Mouse (Mus musculus) cerebellum, adult 2 months (tissue): ENCODE results near the gene Trpm6. TPM values are rescaled to one million over a fixed set of nuclear protein-coding genes. Genes with fewer than 3 reads are reported as not detected.

Experiments
- DNase-seq, 2 experiments: peaks; one replicate each; pipeline ENCODE4 v3.0.0; 2021
- H3K27ac ChIP-seq: fragments of 200-500 bp; 2 replicates; pipeline ENCODE4 v1.5.1; 2012; ENCODE audit warnings: low read length, control low read depth, inconsistent platforms; ENCODE audit not compliant: insufficient read depth
- H3K27me3 ChIP-seq: fragments of 200-500 bp; 2 replicates; pipeline ENCODE4 v1.6.1; 2012; ENCODE audit warnings: inconsistent platforms, mild to moderate bottlenecking, low read length, moderate library complexity; ENCODE audit not compliant: control insufficient read depth, insufficient read depth
- H3K4me1 ChIP-seq: fragments of 200-500 bp; 2 replicates; pipeline ENCODE4 v1.6.1; 2011; ENCODE audit warnings: low read length; ENCODE audit not compliant: control insufficient read depth, insufficient read depth
- H3K4me3 ChIP-seq: fragments of 200-500 bp; replicated peaks from 2 replicates; pipeline ENCODE3; 2011; ENCODE audit warnings: mild to moderate bottlenecking, low read depth, low read length, control low read depth; ENCODE audit not compliant: insufficient read depth
- CTCF ChIP-seq: fragments of 200-500 bp; IDR thresholded peaks from 2 replicates; pipeline ENCODE4 v1.5.1; 2011; ENCODE audit warnings: low read depth, mild to moderate bottlenecking, control low read depth, low read length, moderate library complexity, borderline replicate concordance; ENCODE audit not compliant: insufficient read depth
- POLR2A ChIP-seq: fragments of 200-500 bp; IDR thresholded peaks from 2 replicates; pipeline ENCODE4 v1.6.1; 2011; ENCODE audit warnings: low read length, control low read depth, borderline replicate concordance; ENCODE audit not compliant: insufficient read depth
- WGBS: fragments of 180-500 bp; shearing (Covaris S2); methylation state at CpG from one replicate; pipeline ENCODE4 v1.1.7; 2018; 5-methylcytosine and 5-hydroxymethylcytosine counted together
- polyA plus RNA-seq: library from polyadenylated mRNA; depleted of rRNA; stranded (reverse); fragments of >200 nt; gene quantifications from 2 replicates; pipeline ENCODE4 v1.2.3, GENCODE M21; 2012

Gene Trpm6
- polyA plus RNA-seq, 1 experiment: 0.34 TPM

DNA sequence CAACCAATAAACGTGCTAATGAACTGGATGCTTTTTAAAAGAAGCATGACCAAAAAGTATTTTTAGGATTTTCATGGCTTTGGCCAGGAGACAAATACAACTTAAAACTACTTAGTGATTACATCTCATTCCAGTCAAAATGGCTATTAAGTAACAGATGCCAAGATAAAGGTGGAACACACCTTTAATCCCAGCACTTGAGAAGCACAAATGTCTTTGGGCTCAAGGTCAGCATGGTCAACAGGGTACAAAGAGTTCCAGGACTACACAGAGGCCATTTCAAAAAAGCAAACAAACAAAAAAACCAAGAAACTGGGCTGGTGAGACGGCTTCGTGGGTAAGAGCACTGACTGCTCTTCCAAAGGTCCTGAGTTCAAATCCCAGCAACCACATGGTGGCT lies 29.4 kb upstream of the Trpm6 start:
- Histone ChIP-seq H3K4me3 (no peak overlapping the region), H3K4me1 (no peaks in the 10 kb centered on the region), H3K27me3 (no peaks in the 10 kb centered on the region), H3K27ac (no peak overlapping the region)
- WGBS: 90% methylated on average over 3 of the region's 3 CpGs
- DNase-seq: no peak
- no peak for TF ChIP-seq POLR2A
- no peak for TF ChIP-seq CTCF

DNA sequence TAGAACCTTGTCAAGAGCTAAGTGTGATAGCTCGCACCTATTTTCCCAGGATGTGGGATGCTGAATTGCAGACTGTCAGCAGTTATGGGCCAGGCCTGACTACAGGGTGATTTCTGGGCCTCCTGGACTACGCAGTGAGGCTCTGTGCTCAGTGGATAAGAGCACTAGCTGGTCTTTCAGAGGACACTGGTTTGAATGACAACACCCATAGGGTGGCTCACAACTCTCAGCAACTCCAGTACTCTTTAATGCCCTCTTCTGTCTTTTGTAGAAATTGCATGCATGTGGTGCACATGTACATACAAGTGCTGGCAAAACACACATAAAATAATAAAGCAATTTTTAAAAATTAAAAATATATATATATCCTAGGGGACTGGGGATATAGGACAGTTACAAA lies 24.6 kb upstream of the Trpm6 start:
- DNase-seq: no peak
- WGBS: 93% methylated on average over 2 of the region's 2 CpGs
- no peak for TF ChIP-seq POLR2A
- H3K4me3 ChIP-seq: no peak overlapping the region
- H3K27me3 ChIP-seq: no peaks in the 10 kb centered on the region
- no peak overlapping the region for H3K27ac ChIP-seq
- H3K4me1 ChIP-seq: no peaks in the 10 kb centered on the region

DNA sequence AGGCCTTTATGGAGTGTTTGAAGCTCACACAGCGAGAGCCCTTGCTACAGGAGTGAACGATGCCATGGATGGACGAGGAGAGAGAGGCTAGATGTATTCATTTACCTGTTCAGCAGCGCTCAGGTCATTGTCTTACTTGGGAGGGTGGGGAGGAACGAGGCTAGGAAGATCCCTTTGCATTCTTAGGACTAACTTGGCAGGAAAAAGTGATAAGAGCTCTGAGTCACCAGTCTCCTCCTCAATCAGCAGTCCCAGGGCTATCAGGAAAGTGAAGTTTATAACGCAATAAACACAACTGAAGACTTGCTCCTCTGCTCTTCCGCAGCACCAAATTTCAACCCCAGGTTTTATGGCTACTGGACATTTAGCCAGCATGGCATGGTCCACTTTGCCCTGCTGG lies 19.5 kb upstream of the Trpm6 start:
- Histone ChIP-seq H3K27ac (no peak overlapping the region), H3K27me3 (no peaks in the 10 kb centered on the region)
- WGBS: 83% methylated on average over 7 of the region's 7 CpGs

DNA sequence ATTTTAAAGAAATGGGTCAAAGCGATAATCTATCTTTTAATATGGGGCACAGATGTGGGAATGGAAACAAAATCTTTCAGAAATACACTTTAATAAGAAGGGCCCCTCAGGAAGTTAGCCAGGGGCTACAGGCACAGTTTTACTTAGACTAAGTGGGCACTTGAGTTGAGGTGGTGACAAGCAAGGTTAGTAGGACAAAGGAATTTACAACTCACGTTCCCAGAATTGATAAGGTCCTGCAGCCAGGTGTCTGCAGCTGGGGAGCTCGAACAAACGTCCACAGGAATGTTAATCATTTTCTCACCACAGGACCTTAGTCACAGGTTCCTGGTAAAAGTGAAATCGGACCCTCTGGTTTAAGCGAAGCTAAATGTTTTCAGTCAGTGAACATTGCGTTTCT lies 18.7 kb upstream of the Trpm6 start:
- TF ChIP-seq POLR2A (no peak), CTCF (no peak)
- no peak overlapping the region for H3K4me3 ChIP-seq
- no peak for DNase-seq

More for the DNA sequence above, 19.5 kb upstream of the Trpm6 start:
- TF ChIP-seq POLR2A (no peak), CTCF (no peak)
- Histone ChIP-seq H3K4me1 (no peaks in the 10 kb centered on the region), H3K4me3 (no peak overlapping the region)
- DNase-seq: no peak

DNA sequence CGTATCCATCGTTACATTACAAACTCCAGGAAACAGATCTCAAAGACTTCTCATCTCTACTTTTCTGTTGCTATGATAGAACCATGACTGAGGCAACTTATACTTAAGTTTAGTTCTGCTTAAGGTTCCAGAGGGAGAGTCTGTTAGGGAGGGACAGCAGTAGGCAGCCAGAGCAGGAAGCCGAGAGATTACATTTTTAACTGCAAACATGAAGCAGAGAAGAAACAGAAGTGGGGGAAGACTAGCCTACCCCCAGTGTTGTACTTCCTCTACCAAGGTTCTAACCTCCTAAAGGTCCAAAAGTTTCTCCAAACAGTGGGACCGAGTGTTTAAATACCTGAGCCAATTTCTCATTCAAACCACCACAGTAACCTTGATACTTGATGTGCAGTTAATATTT lies 13.9 kb upstream of the Trpm6 start:
- H3K27me3 ChIP-seq: no peaks in the 10 kb centered on the region
- no peak for DNase-seq
- 95% methylated on average over 4 of the region's 4 CpGs for WGBS
- H3K27ac ChIP-seq: no peak overlapping the region
- no peaks in the 10 kb centered on the region for H3K4me1 ChIP-seq
- no peak for TF ChIP-seq POLR2A
- TF ChIP-seq CTCF: no peak
- H3K4me3 ChIP-seq: no peak overlapping the region

More for the DNA sequence above, 18.7 kb upstream of the Trpm6 start:
- 71% methylated on average over 7 of the region's 7 CpGs for WGBS
- no peak overlapping the region for H3K27ac ChIP-seq
- no peaks in the 10 kb centered on the region for H3K27me3 ChIP-seq
- no peaks in the 10 kb centered on the region for H3K4me1 ChIP-seq

DNA sequence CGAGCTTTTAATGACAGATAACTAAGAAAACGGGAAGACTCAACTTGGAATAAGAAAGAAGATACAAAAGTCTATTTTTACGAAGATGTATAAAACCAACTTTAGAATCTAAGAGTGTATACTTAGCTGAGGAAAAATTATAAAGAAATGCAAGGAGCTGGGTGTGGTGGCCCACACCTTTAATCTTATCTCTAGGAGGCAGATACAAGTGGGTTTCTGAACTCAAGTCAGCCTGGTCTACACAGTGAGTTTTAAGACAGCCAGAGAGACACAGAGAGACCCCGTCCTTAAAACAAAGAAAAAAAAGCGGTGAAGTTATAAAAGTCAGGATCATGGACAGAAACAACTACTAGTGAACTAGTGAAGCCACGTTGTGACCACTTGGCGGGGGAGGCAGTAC lies 10.6 kb upstream of the Trpm6 start:
- Histone ChIP-seq H3K4me3 (no peak overlapping the region), H3K27me3 (no peaks in the 10 kb centered on the region)
- WGBS: 84% methylated on average over 7 of the region's 7 CpGs

DNA sequence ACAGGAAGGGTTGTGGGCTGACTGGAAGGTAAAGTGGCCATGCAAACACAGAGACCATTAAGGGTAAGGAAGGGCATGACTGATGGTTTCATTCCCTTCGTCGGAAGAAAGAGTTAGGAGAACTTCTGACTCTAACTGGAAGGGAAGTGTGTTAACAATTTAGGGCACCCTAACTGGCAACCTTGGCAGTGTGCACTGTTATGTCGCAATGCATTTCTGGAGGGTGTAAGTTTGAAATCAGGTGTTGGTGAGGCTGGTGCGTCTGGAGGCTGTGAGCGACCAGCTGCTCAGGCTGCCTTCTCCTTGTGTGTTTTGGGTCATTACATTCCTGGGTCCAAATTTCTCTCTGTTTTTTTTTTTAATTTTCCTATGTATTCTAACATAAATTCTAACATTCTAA lies 5.8 kb upstream of the Trpm6 start:
- Histone ChIP-seq H3K27me3 (no peaks in the 10 kb centered on the region), H3K4me3 (no peak overlapping the region), H3K4me1 (no peaks in the 10 kb centered on the region), H3K27ac (no peak overlapping the region)
- TF ChIP-seq POLR2A: no peak
- no peak for TF ChIP-seq CTCF
- DNase-seq: no peak
- WGBS: 88% methylated on average over 5 of the region's 5 CpGs

More for the DNA sequence above, 10.6 kb upstream of the Trpm6 start:
- Histone ChIP-seq H3K27ac (no peak overlapping the region), H3K4me1 (no peaks in the 10 kb centered on the region)
- no peak for TF ChIP-seq CTCF
- TF ChIP-seq POLR2A: no peak
- no peak for DNase-seq

DNA sequence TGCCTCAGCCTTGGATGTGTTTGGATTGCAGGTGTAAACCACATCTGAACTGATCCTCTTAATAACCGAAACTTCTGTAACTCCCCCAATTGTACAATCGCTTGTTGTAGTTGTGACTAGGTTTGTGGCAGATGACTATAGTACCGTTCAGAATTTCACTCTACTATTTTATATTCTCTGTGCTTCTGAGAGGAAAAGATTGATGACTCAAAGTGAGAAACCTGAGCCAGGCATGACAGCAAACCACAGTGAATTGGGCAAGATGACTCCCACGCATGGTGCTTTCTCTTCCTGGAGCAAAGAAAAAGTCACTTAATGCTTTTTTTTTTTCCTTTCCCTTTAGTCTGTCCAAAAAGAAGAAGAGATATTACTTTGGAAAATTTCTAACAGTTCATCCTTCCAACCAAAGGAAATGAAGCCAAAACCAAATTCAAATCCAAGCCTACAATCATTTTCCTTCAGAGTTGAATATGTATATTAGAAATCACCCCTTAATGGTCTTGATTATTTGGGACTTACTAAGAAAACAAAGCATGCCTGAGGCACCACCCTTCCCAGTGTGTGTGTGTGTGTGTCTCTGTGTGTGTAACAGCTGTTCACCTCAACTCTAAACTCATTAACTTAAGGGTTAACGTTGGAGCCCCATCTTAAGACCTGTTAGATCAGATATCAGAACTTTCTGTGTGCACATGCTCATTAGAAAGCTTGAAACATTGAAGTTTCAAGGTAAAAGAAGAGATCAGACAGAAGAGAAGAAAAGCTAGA lies 3.0 kb upstream of the Trpm6 start:
- TF ChIP-seq CTCF (no peak), POLR2A (no peak)
- H3K27ac ChIP-seq: no peak overlapping the region
- WGBS: 92% methylated on average over 5 of the region's 5 CpGs
- no peaks in the 10 kb centered on the region for H3K27me3 ChIP-seq
- no peak for DNase-seq
- H3K4me1 ChIP-seq: no peaks in the 10 kb centered on the region; the same call in 1 of the 2 replicates
- no peak overlapping the region for H3K4me3 ChIP-seq

DNA sequence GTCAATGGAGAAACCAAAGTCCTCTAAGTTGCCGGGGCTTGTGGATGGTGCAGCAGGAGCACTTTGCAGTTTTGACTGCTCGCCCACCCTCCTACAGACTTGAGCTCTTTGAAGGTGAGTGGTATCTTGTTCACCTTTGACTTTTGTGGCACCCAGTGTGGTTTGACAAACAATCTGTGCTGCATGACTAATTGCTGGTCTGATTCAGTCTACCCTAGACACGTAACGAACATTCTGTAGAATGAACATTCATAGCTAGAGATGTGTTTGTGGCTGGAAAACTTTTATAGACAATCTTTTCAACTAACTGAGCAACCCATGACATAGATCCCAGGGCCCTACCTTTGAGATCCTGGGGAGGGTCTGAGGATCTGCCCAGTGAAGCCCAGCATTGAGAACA lies 2.4 kb upstream of the Trpm6 start:
- DNase-seq: no peak
- Histone ChIP-seq H3K27ac (no peak overlapping the region), H3K4me1 (no peaks in the 10 kb centered on the region; the same call in 1 of the 2 replicates), H3K27me3 (no peaks in the 10 kb centered on the region), H3K4me3 (no peak overlapping the region)
- no peak for TF ChIP-seq POLR2A
- TF ChIP-seq CTCF: no peak
- 92% methylated on average over 4 of the region's 4 CpGs for WGBS
